Mouse (Mus musculus) kidney, adult 2 months (tissue): ENCODE results near the gene Gm9508.

Experiments used
- CTCF ChIP-seq: fragments of 200-500 bp; conservative IDR thresholded peaks from 2 replicates; pipeline ENCODE4 v1.5.1; 2011; ENCODE audit warnings: low read depth, mild to moderate bottlenecking, control low read depth, low read length, moderate library complexity, mixed read lengths; ENCODE audit not compliant: insufficient read depth, insufficient read length
- POLR2A ChIP-seq: fragments of 200-500 bp; IDR thresholded peaks from one replicate; pipeline ENCODE4 v1.6.1; 2011; ENCODE audit warnings: low read depth, low read length, control low read depth

- TF ChIP-seq POLR2A = no peak
- TF ChIP-seq CTCF = no peak
These were observed 41.9 kb upstream of the Gm9508 start for GRCm38 (mm10) chr10:77738929-77739328.
